Mouse (Mus musculus) liver, embryonic 14.5 days (tissue): ENCODE measurements around the gene Cdk13. TPM values are rescaled to one million over a fixed set of nuclear protein-coding genes. Genes with fewer than 3 reads are reported as not detected.

Experiments used
- ATAC-seq: fragments of 200-750 bp; cut with Nextera tagmentation; 2 replicates; pipeline ENCODE4 v1.8.0; 2017; ENCODE audit warnings: moderate number of reproducible peaks, mild to moderate bottlenecking, moderate library complexity; ENCODE audit not compliant: insufficient read depth
- DNase-seq, 3 experiments: peaks; one replicate each; pipeline ENCODE4 v3.0.0-alpha.2; 2012 to 2013; ENCODE audit warnings: low read depth in 3 of 3, low spot score in 3 of 3
- H3K27ac ChIP-seq: fragments of 300-500 bp; sonication (generic); 2 replicates; pipeline ENCODE4 v1.5.1; 2014; ENCODE audit warnings: moderate library complexity, mild to moderate bottlenecking, control low read depth, inconsistent platforms
- H3K27me3 ChIP-seq: fragments of 300-500 bp; sonication (generic); 2 replicates; pipeline ENCODE4 v1.6.1; 2014; ENCODE audit warnings: mild to moderate bottlenecking, low read length, moderate library complexity; ENCODE audit not compliant: control insufficient read depth, insufficient read depth
- H3K36me3 ChIP-seq: fragments of 300-500 bp; sonication (generic); replicated peaks from 2 replicates; pipeline ENCODE4 v1.6.1; 2014; ENCODE audit warnings: low read depth; ENCODE audit not compliant: control insufficient read depth, insufficient read depth
- H3K4me1 ChIP-seq, 2 experiments: fragments of 200-500 bp in 1 of 2; fragments of 300-500 bp in 1 of 2; sonication (generic) in 1 of 2; replicated peaks; 2 replicates each; pipeline ENCODE4 v1.6.1; 2012 to 2014; ENCODE audit warnings: antibody characterized with exemption in 1 of 2, inconsistent platforms in 1 of 2, low read length in 1 of 2; ENCODE audit not compliant: control insufficient read depth in 2 of 2, insufficient read depth in 2 of 2
- H3K4me2 ChIP-seq: fragments of 300-500 bp; sonication (generic); 2 replicates; pipeline ENCODE4 v1.6.1; 2014; ENCODE audit warnings: low read depth, mild to moderate bottlenecking, control low read depth, moderate library complexity
- H3K4me3 ChIP-seq, 2 experiments: fragments of 200-500 bp in 1 of 2; fragments of 300-500 bp in 1 of 2; sonication (generic) in 1 of 2; 2 replicates each; pipeline ENCODE4 v1.5.1; 2012 to 2014; ENCODE audit warnings: low read depth in 2 of 2, low read length in 2 of 2, mild to moderate bottlenecking in 2 of 2, control low read depth in 1 of 2, inconsistent platforms in 1 of 2, moderate library complexity in 1 of 2; ENCODE audit not compliant: insufficient read depth in 1 of 2
- H3K9ac ChIP-seq: fragments of 300-500 bp; sonication (generic); replicated peaks from 2 replicates; pipeline ENCODE4 v1.6.1; 2014; ENCODE audit warnings: mild to moderate bottlenecking, control low read depth, moderate library complexity
- H3K9me3 ChIP-seq: fragments of 300-500 bp; sonication (generic); 2 replicates; pipeline ENCODE4 v1.6.1; 2016; ENCODE audit warnings: low read length, mixed read lengths; ENCODE audit not compliant: control insufficient read depth
- CTCF ChIP-seq: IDR thresholded peaks from 2 replicates; pipeline ENCODE4 v1.5.1; 2016; ENCODE audit warnings: antibody characterized with exemption, low read depth, control low read depth
- EP300 ChIP-seq: IDR thresholded peaks from 2 replicates; pipeline ENCODE4 v1.6.1; 2016; ENCODE audit warnings: antibody characterized with exemption, low read depth
- WGBS: fragments of 180-500 bp; shearing (Covaris S2); extraction: QIAGEN DNeasy Blood & Tissue Kit; methylation state at CpG from one replicate; pipeline ENCODE4 v1.1.7; 2014; ENCODE audit not compliant: insufficient replicate concordance; 5-methylcytosine and 5-hydroxymethylcytosine counted together
- polyA plus RNA-seq, 2 experiments: library from polyadenylated mRNA; depleted of rRNA in 1 of 2; stranded (reverse) in 1 of 2; unstranded in 1 of 2; fragments of >200 nt; fragmentation: Nextera tagmentation in 1 of 2; extraction: Ambion mirVana in 1 of 2; gene quantifications; 2 replicates each; pipeline versions ENCODE4 v1.2.1 to v1.2.3; 2012 to 2014

Cdk13 gene
- polyA plus RNA-seq, 2 experiments: 5.7 to 9.3 TPM

GRCm38 (mm10) chr13:17693816-17694215 lies 111.1 kb downstream of the Cdk13 start:
- H3K4me3 ChIP-seq: peak overlapping the region in 1 of 2 experiments; percentile 94; a peak in 2 of 4 replicates
- H3K27ac ChIP-seq: no peak overlapping the region
- peak in 1 of 3 experiments; percentile 7 for DNase-seq

GRCm38 (mm10) chr13:17691436-17691835 lies 113.5 kb downstream of the Cdk13 start:
- no peak for TF ChIP-seq CTCF
- TF ChIP-seq EP300: no peak
- H3K4me3 ChIP-seq: no peak overlapping the region
- H3K27ac ChIP-seq: no peak overlapping the region
- no peaks in the 10 kb centered on the region for H3K36me3 ChIP-seq
- WGBS: 47% methylated on average over 1 of the region's 1 CpGs
- H3K9me3 ChIP-seq: no peaks in the 10 kb centered on the region
- no peak for DNase-seq
- ATAC-seq: no peak
- H3K9ac ChIP-seq: no peak overlapping the region
- no peaks in the 10 kb centered on the region for H3K27me3 ChIP-seq
- H3K4me2 ChIP-seq: no peak overlapping the region
- H3K4me1 ChIP-seq: 0 out of 4 replicates have a peak, but pooled peaks cover 0 to 3% of the 10 kb centered on the region in 2 experiments

More at GRCm38 (mm10) chr13:17693816-17694215, 111.1 kb downstream of the Cdk13 start:
- peaks cover 0 to 7% of the 10 kb centered on the region in 2 experiments; a peak in 1 of 4 replicates for H3K4me1 ChIP-seq
- WGBS: 55% methylated on average over 5 of the region's 5 CpGs
- H3K9ac ChIP-seq: peak overlapping the region; percentile 81
- peak overlapping the region; percentile 77 for H3K4me2 ChIP-seq
- TF ChIP-seq CTCF: no peak
- TF ChIP-seq EP300: no peak
- H3K27me3 ChIP-seq: no peaks in the 10 kb centered on the region
- ATAC-seq: no peak
- H3K9me3 ChIP-seq: no peaks in the 10 kb centered on the region
- no peaks in the 10 kb centered on the region for H3K36me3 ChIP-seq

- H3K27me3 ChIP-seq: no peaks in the 10 kb centered on the region
- DNase-seq: no peak
- TF ChIP-seq EP300 (no peak), CTCF (no peak)
- no peaks in the 10 kb centered on the region for H3K9me3 ChIP-seq
- no peak overlapping the region for H3K4me3 ChIP-seq
- H3K9ac ChIP-seq: no peak overlapping the region
- H3K36me3 ChIP-seq: no peaks in the 10 kb centered on the region
- H3K4me1 ChIP-seq: 0 out of 4 replicates have a peak, but pooled peaks cover 0 to 3% of the 10 kb centered on the region in 2 experiments
- H3K27ac ChIP-seq: no peak overlapping the region
- ATAC-seq: no peak
- no peak overlapping the region for H3K4me2 ChIP-seq
Measured at GRCm38 (mm10) chr13:17690686-17691085, 114.2 kb downstream of the Cdk13 start.

GRCm38 (mm10) chr13:17689461-17689860 lies 115.4 kb downstream of the Cdk13 start:
- H3K9ac ChIP-seq: no peak overlapping the region
- no peak for TF ChIP-seq EP300
- no peak for TF ChIP-seq CTCF
- H3K9me3 ChIP-seq: no peaks in the 10 kb centered on the region
- H3K36me3 ChIP-seq: no peaks in the 10 kb centered on the region
- H3K27ac ChIP-seq: no peak overlapping the region
- H3K4me2 ChIP-seq: no peak overlapping the region
- no peak for DNase-seq
- no peak for ATAC-seq
- H3K4me3 ChIP-seq: no peak overlapping the region
- H3K27me3 ChIP-seq: no peaks in the 10 kb centered on the region
- H3K4me1 ChIP-seq: 0 out of 4 replicates have a peak, but pooled peaks cover 0 to 3% of the 10 kb centered on the region in 2 experiments

GRCm38 (mm10) chr13:17671122-17671521 lies 133.8 kb downstream of the Cdk13 start:
- Histone ChIP-seq H3K4me3 (no peak overlapping the region), H3K4me1 (no peaks in the 10 kb centered on the region), H3K27me3 (no peaks in the 10 kb centered on the region), H3K9me3 (no peaks in the 10 kb centered on the region), H3K4me2 (no peak overlapping the region), H3K27ac (no peak overlapping the region), H3K9ac (no peak overlapping the region), H3K36me3 (no peaks in the 10 kb centered on the region)
- 36% methylated on average over 1 of the region's 1 CpGs for WGBS
- TF ChIP-seq EP300 (no peak), CTCF (no peak)
- ATAC-seq (peak; percentile 70), DNase-seq (peak in 2 of 3 experiments; percentile 2 to 11)
